Mouse (Mus musculus): ENCODE measurements around the gene Gm10337. TPM values are rescaled to one million over a fixed set of nuclear protein-coding genes. Genes with fewer than 3 reads are reported as not detected.

The Gm10337 gene
- polyA plus RNA-seq, 1 experiment, result not detected

- no peak for TF ChIP-seq TCF3 (IDR thresholded peaks at IDR 0.05; ENCODE audit: insufficient read length, low read depth)
- TF ChIP-seq SRF (IDR thresholded peaks at IDR 0.05; ENCODE audit: control insufficient read depth, insufficient read length, low read depth), result no peak
- TF ChIP-seq MAX (IDR thresholded peaks at IDR 0.05; ENCODE audit: low read depth), result no peak
- TF ChIP-seq POLR2A (IDR thresholded peaks at IDR 0.05; ENCODE audit: insufficient read length, low read depth), result no peak
- no peak for TF ChIP-seq USF1 (IDR thresholded peaks at IDR 0.05; ENCODE audit: low read depth)
- no peak for TF ChIP-seq POLR2AphosphoS2 (IDR thresholded peaks at IDR 0.05; ENCODE audit: insufficient read length, low read depth)
- no peak for TF ChIP-seq E2F4 (IDR thresholded peaks at IDR 0.05; ENCODE audit: insufficient read depth)
- no peak for TF ChIP-seq MYOD1 (IDR thresholded peaks at IDR 0.05; ENCODE audit: control insufficient read depth in 1 of 3, insufficient read length in 2 of 3, low read depth in 2 of 3)
- TF ChIP-seq CEBPB (IDR thresholded peaks at IDR 0.05; ENCODE audit: insufficient read depth, poor library complexity, severe bottlenecking), result no peak
- no peak for TF ChIP-seq MYOG (IDR thresholded peaks at IDR 0.05; ENCODE audit: control insufficient read depth in 1 of 3, insufficient read depth in 1 of 3, insufficient read length in 2 of 3, low read depth in 2 of 3)
- no peak for TF ChIP-seq REST (IDR thresholded peaks at IDR 0.05; ENCODE audit: insufficient read depth, insufficient read length)
These were observed 49.1 kb downstream of the Gm10337 start for GRCm38 (mm10) chr15:102552599-102552998.

More at GRCm38 (mm10) chr15:102552599-102552998, 49.1 kb downstream of the Gm10337 start:
- Histone ChIP-seq H3ac (ENCODE audit: control insufficient read depth, insufficient read length) (no peak overlapping the region), H3K4me3 (no peak overlapping the region), H3K4me2 (ENCODE audit: low read depth) (no peak overlapping the region), H3K27me3 (ENCODE audit: control insufficient read depth, insufficient read depth, insufficient read length) (no peaks in the 10 kb centered on the region), H3K79me2 (ENCODE audit: control insufficient read depth, insufficient read depth) (no peaks in the 10 kb centered on the region), H3K36me3 (ENCODE audit: control insufficient read depth, insufficient read depth) (peaks cover 61% of the 10 kb centered on the region)

Other genes with a start within 250 kb of the Gm10337 start
- gene Rarg, start 246.2 kb upstream of the Gm10337 start, polyA plus RNA-seq (2012; fragmentation: generic; extraction: Trizol), result 63.8 TPM
- gene Gm9918, start 233.2 kb upstream of the Gm10337 start, polyA plus RNA-seq (2012; fragmentation: generic; extraction: Trizol), result not detected
- 83.3 TPM for gene Mfsd5, start 224.3 kb upstream of the Gm10337 start, polyA plus RNA-seq (2012; fragmentation: generic; extraction: Trizol)
- 16.7 TPM for gene Espl1, start 207.5 kb upstream of the Gm10337 start, polyA plus RNA-seq (2012; fragmentation: generic; extraction: Trizol)
- gene Pfdn5, start 177.6 kb upstream of the Gm10337 start, polyA plus RNA-seq (2012; fragmentation: generic; extraction: Trizol), result 476 TPM
- gene Myg1, start 172.0 kb upstream of the Gm10337 start, polyA plus RNA-seq (2012; fragmentation: generic; extraction: Trizol), result 97.0 TPM
- gene Aaas, start 153.0 kb upstream of the Gm10337 start, polyA plus RNA-seq (2012; fragmentation: generic; extraction: Trizol), result 57.5 TPM
- 0.24 TPM for gene Sp7, start 136.5 kb upstream of the Gm10337 start, polyA plus RNA-seq (2012; fragmentation: generic; extraction: Trizol)
- gene Sp1, start 97.6 kb upstream of the Gm10337 start, polyA plus RNA-seq (2012; fragmentation: generic; extraction: Trizol), result 11.7 TPM
- gene Amhr2, start 58.4 kb upstream of the Gm10337 start, polyA plus RNA-seq (2012; fragmentation: generic; extraction: Trizol), result 0.32 TPM
- 92.9 TPM for gene Prr13, start 44.7 kb upstream of the Gm10337 start, polyA plus RNA-seq (2012; fragmentation: generic; extraction: Trizol)
- 892 TPM for gene Pcbp2, start 33.2 kb upstream of the Gm10337 start, polyA plus RNA-seq (2012; fragmentation: generic; extraction: Trizol)
- gene Map3k12, start 13.3 kb downstream of the Gm10337 start, polyA plus RNA-seq (2012; fragmentation: generic; extraction: Trizol), result 5.9 TPM
- gene Tarbp2, start 14.5 kb downstream of the Gm10337 start, polyA plus RNA-seq (2012; fragmentation: generic; extraction: Trizol), result 76.2 TPM
- gene Npff, start 21.2 kb downstream of the Gm10337 start, polyA plus RNA-seq (2012; fragmentation: generic; extraction: Trizol), result 0.84 TPM
- not detected for gene Gm28047, start 121.3 kb downstream of the Gm10337 start, polyA plus RNA-seq (2012; fragmentation: generic; extraction: Trizol)
- 33.7 TPM for gene Atf7, start 121.7 kb downstream of the Gm10337 start, polyA plus RNA-seq (2012; fragmentation: generic; extraction: Trizol)
- 947 TPM for gene Atp5g2, start 168.6 kb downstream of the Gm10337 start, polyA plus RNA-seq (2012; fragmentation: generic; extraction: Trizol)
- 117 TPM for gene Calcoco1, start 218.5 kb downstream of the Gm10337 start, polyA plus RNA-seq (2012; fragmentation: generic; extraction: Trizol)